Mouse (Mus musculus): Measurements from ENCODE around the gene Ikzf1.

GRCm38 (mm10) chr11:11719748-11720147, 34.9 kb downstream of the Ikzf1 start:
- TF ChIP-seq CTCF (IDR thresholded peaks at IDR 0.05; ENCODE audit: low read depth) (no peak), EP300 (IDR thresholded peaks at IDR 0.05; ENCODE audit: low read depth) (no peak)
